Mouse (Mus musculus) midbrain, embryonic 14.5 days (tissue): ENCODE measurements at regions not wholly inside any gene's neighbourhood (a gene's known extent, or its start where the extent isn't known, plus 50 kb on each side); places are given as distances from the start of the nearest gene placed in this dataset.

Experiments
- ATAC-seq: fragments of 200-750 bp; cut with Nextera tagmentation; 2 replicates; pipeline ENCODE4 v1.8.0; 2017; ENCODE audit warnings: moderate number of reproducible peaks, moderate library complexity; ENCODE audit not compliant: low FRiP score, low TSS enrichment
- DNase-seq: peaks from one replicate; pipeline ENCODE4 v3.0.0-alpha.2; 2015
- H3K27ac ChIP-seq: fragments of 300-500 bp; sonication (generic); replicated peaks from 2 replicates; pipeline ENCODE4 v1.5.1; 2014; ENCODE audit warnings: mild to moderate bottlenecking, low read depth, low read length, moderate library complexity
- H3K27me3 ChIP-seq: fragments of 300-500 bp; sonication (generic); 2 replicates; pipeline ENCODE4 v1.6.1; 2014; ENCODE audit warnings: low read length, control low read depth, mixed read lengths; ENCODE audit not compliant: control insufficient read depth, insufficient read depth
- H3K36me3 ChIP-seq: fragments of 300-500 bp; sonication (generic); 2 replicates; pipeline ENCODE4 v1.6.1; 2014; ENCODE audit warnings: low read length, control low read depth; ENCODE audit not compliant: control insufficient read depth, insufficient read depth
- H3K4me1 ChIP-seq: fragments of 300-500 bp; sonication (generic); 2 replicates; pipeline ENCODE4 v1.6.1; 2014; ENCODE audit warnings: mild to moderate bottlenecking, antibody characterized with exemption, low read length, control low read depth; ENCODE audit not compliant: control insufficient read depth, insufficient read depth
- H3K4me2 ChIP-seq: fragments of 300-500 bp; sonication (generic); 2 replicates; pipeline ENCODE4 v1.6.1; 2014; ENCODE audit warnings: mild to moderate bottlenecking, low read length, moderate library complexity
- H3K4me3 ChIP-seq: fragments of 300-500 bp; sonication (generic); replicated peaks from 2 replicates; pipeline ENCODE4 v1.5.1; 2014; ENCODE audit warnings: low read depth, low read length
- H3K9ac ChIP-seq: fragments of 300-500 bp; sonication (generic); replicated peaks from 2 replicates; pipeline ENCODE4 v1.6.1; 2014; ENCODE audit warnings: mild to moderate bottlenecking, low read length, moderate library complexity
- H3K9me3 ChIP-seq: fragments of 300-500 bp; sonication (generic); 2 replicates; pipeline ENCODE4 v1.6.1; 2016; ENCODE audit warnings: low read length, control low read depth, mixed read lengths; ENCODE audit not compliant: control insufficient read depth
- WGBS: fragments of 180-500 bp; shearing (Covaris S2); extraction: QIAGEN DNeasy Blood & Tissue Kit; methylation state at CpG from one replicate; pipeline ENCODE4 v1.1.7; 2014; 5-methylcytosine and 5-hydroxymethylcytosine counted together

DNA sequence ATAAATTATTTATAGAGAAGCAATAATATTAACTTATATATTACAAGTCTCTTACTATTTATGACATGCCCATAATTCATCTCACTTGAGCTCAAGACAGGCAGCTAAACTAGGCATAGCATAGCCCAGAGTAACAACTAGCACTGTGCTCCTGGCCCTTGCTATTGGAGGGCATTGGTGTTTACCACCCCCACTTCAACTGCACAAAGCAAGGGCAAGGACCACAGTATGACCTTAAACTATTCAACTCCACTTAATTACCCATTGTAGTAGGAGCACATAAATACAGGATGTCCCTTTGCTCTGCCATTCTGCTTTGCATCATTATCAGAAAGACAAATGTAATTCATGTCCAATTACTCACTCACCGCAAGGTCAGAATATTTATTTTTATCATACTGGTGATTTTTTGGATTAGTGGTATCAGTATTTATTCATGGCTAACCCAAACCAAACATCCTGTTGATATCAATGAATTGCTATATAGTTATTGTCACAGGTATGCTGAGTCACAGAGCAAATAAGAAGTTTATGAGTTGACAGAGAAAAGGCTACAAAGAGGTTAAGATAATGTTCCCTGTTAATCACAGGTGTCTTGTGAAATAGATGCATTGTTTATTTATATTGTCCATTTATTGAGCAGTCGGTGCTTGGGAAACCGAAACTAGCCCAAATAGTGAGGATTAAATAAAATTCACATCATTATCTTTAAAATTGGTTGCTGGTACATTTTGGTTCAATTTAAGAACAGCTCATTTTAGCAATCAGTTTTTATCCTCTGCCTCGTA lies 523.4 kb upstream of the A1bg start:
- no peak overlapping the region for H3K27ac ChIP-seq
- DNase-seq (no peak), ATAC-seq (no peak)
- H3K27me3 ChIP-seq = no peaks in the 10 kb centered on the region
- WGBS = 88% methylated on average over 4 of the region's 4 CpGs
- no peaks in the 10 kb centered on the region for H3K9me3 ChIP-seq
- no peak overlapping the region for H3K9ac ChIP-seq
- no peaks in the 10 kb centered on the region for H3K36me3 ChIP-seq
- H3K4me1 ChIP-seq = no peaks in the 10 kb centered on the region
- H3K4me3 ChIP-seq = no peak overlapping the region
- no peak overlapping the region for H3K4me2 ChIP-seq

DNA sequence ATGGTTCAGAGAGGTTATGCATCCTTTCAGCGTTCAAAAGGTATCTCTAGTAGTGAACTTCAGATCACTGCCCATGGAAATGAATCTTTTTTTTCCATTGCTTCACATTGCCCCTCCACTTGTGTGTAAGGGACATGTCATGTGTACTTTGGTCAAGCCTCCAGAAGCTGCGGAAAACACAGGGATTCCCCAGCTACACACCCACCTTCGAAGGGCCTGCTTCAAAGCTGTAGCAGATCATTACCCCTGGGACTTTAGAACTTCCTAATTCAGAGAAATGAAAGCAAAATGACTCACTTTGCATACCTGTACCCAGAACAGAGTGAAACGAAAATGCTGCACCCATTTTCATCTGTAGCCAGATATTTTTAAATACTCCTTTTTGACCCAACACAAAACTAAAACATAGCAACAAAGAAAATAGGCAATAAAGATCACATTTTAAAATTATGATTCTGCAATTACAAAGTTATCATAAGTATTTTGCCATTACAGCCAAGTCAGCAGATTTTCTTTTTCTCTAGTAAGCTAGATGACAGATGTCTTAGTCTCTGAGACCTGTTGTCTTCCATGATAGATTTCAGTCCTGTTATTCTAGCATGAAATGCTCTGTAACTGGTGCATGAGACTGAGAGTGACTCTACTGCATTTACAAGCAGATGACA lies 519.1 kb upstream of the A1bg start:
- Histone ChIP-seq H3K4me1 (no peaks in the 10 kb centered on the region), H3K9ac (no peak overlapping the region), H3K27me3 (no peaks in the 10 kb centered on the region), H3K4me3 (no peak overlapping the region), H3K4me2 (no peak overlapping the region), H3K36me3 (no peaks in the 10 kb centered on the region), H3K27ac (no peak overlapping the region), H3K9me3 (no peaks in the 10 kb centered on the region)
- no peak for DNase-seq
- ATAC-seq = no peak
- WGBS = 87% methylated on average over 4 of the region's 4 CpGs

DNA sequence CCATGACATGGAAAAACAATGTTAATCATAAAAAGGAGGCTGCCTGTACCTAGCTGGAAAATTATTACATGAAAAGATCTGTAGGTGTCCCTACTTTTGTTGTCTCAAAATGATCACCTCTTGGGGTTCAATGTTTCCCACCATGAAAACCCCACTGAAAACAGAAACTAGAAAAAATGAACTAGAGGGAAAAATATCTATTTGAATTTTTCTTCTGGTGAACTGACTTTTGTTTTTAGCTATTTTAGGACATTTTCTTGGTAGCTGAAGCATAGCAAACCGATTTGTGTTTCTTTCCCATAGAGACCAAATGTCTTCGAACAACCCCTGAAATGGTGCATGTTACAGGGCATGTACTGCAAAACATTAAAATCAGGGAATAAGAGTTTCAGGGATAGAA lies 518.2 kb upstream of the A1bg start:
- Histone ChIP-seq H3K36me3 (no peaks in the 10 kb centered on the region), H3K27me3 (no peaks in the 10 kb centered on the region), H3K4me2 (no peak overlapping the region), H3K4me1 (no peaks in the 10 kb centered on the region), H3K4me3 (no peak overlapping the region), H3K27ac (no peak overlapping the region), H3K9me3 (no peaks in the 10 kb centered on the region), H3K9ac (no peak overlapping the region)
- ATAC-seq (no peak), DNase-seq (no peak)
- WGBS = 90% methylated on average over 2 of the region's 2 CpGs

DNA sequence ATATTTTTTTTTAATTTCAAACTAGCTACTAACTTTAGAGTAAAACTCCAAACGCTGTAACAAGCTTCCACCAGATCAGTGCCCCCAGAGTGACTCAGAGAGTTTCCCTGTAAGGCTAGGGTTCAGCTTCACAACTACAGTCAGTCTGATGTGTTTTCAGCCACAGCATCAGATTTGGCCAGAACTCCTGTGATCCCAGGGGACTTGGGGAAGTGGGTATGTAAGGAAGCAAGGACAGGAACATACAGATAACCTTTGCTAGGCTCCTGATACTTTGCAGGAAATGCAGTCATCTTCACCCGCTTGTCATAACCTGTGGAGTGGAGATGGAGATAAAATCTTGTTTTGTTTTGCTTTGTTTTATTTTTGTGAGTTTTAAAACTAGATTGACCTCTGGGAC lies 517.5 kb upstream of the A1bg start:
- Histone ChIP-seq H3K27me3 (no peaks in the 10 kb centered on the region), H3K9me3 (no peaks in the 10 kb centered on the region), H3K9ac (no peak overlapping the region), H3K4me1 (no peaks in the 10 kb centered on the region), H3K27ac (no peak overlapping the region), H3K4me2 (no peak overlapping the region), H3K4me3 (no peak overlapping the region), H3K36me3 (no peaks in the 10 kb centered on the region)
- ATAC-seq (no peak), DNase-seq (no peak)
- 96% methylated on average over 2 of the region's 2 CpGs for WGBS

DNA sequence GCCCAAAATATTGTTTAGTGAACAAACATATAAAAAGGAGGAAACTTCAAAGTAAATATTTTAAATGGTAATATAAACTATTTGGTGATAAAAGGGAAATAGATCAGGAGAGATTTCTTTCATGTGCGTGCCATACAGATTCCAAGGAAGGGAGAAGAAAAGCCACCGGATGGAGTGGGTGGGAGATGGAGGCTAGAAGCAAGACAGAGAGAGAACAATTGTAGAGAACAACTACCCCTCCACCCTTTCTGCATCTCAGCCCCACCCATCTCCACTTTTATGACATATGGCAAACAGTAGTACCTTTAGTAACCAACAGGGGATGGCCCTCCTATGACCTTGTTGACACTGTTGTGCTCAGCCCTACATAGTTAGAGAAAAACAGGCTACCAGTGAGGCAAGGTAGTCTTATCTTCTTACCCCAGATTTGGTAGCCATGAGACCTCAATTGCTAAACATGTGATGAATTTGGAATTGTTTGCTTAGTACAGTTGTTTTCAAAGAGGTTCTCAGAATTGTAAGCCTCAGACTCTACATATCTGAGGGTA lies 516.9 kb upstream of the A1bg start:
- H3K4me2 ChIP-seq = no peak overlapping the region
- no peak overlapping the region for H3K4me3 ChIP-seq
- no peak overlapping the region for H3K27ac ChIP-seq
- H3K9ac ChIP-seq = no peak overlapping the region
- no peaks in the 10 kb centered on the region for H3K36me3 ChIP-seq
- 95% methylated on average over 2 of the region's 2 CpGs for WGBS
- H3K27me3 ChIP-seq = no peaks in the 10 kb centered on the region
- H3K9me3 ChIP-seq = no peaks in the 10 kb centered on the region
- no peaks in the 10 kb centered on the region for H3K4me1 ChIP-seq
- DNase-seq = no peak
- ATAC-seq = no peak

DNA sequence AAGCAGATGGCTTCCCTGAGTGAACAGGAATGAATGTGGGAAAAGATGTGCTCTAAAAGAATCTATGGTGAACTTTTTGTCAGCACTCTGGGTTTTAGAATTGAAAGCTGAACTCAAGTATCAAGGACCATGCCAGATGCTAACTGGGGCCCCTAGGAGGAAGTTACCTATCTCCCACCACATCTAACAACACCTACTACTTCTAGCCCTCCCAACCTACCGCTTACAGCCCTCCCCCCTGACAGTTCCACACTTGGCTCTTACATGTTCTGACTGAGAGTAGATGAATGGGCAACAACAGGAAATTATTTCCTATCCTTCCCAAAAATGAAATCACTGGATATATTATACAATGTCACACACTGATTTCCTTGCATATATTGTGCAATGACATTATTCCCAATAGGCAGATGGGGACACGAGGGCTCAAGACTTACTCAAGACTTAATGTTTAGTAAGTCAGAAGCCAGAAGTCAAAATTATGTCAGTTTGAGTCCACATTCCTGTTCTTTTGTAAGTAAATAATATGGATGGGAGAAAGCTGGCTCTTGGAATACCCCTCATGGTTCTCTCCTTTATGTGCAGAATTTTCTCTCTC lies 506.1 kb upstream of the A1bg start:
- ATAC-seq = no peak
- no peak for DNase-seq
- Histone ChIP-seq H3K4me3 (no peak overlapping the region), H3K4me1 (no peaks in the 10 kb centered on the region), H3K27me3 (no peaks in the 10 kb centered on the region), H3K36me3 (no peaks in the 10 kb centered on the region), H3K9ac (no peak overlapping the region), H3K9me3 (no peaks in the 10 kb centered on the region), H3K27ac (no peak overlapping the region), H3K4me2 (no peak overlapping the region)
- WGBS = 90% methylated on average over 2 of the region's 2 CpGs

DNA sequence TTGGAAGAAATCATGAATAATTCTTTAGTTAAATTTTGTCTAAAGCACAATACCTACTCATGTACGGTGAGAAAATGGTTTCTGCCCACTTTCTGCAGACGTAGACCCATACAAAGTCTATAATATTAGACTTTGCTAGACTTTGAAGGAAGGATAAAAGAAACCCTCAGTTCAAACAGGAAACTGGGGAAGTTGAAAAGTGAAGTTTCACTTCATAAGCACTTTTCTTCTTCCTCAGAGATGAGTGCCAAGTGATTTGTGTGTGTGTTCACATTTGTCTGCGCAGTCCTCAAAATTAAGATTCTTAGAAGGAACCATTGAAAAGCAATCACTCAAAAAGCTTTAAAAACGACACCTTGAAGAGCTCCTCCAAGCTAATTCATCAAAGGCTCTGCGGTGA lies 500.2 kb upstream of the A1bg start:
- Histone ChIP-seq H3K4me3 (no peak overlapping the region), H3K36me3 (no peaks in the 10 kb centered on the region), H3K4me2 (no peak overlapping the region), H3K9ac (no peak overlapping the region), H3K27me3 (no peaks in the 10 kb centered on the region), H3K4me1 (no peaks in the 10 kb centered on the region), H3K9me3 (no peaks in the 10 kb centered on the region), H3K27ac (no peak overlapping the region)
- DNase-seq (no peak), ATAC-seq (no peak)
- WGBS = 88% methylated on average over 5 of the region's 5 CpGs

DNA sequence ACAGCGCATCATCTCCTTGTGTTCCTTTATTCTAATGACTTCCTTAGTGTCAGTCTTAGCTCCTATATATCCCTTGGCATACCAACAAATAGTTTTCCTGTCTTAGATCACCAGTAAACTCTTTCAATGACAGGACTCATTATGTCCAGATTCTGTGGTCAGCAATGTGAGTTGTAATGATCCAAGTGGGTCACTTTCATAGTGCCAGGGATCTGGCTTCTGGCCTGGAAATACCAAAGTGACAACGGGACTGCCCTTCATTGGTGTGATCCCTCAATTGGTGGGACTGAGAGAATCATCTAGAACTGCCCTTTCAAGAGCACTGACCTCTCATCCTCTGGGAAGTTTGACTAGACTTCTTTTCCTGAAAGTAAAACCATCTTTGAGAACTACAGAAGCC lies 494.7 kb upstream of the A1bg start:
- no peak overlapping the region for H3K27ac ChIP-seq
- H3K4me3 ChIP-seq = no peak overlapping the region
- no peaks in the 10 kb centered on the region for H3K36me3 ChIP-seq
- H3K4me1 ChIP-seq = no peaks in the 10 kb centered on the region
- 93% methylated on average over 2 of the region's 2 CpGs for WGBS
- ATAC-seq (no peak), DNase-seq (no peak)
- H3K4me2 ChIP-seq = no peak overlapping the region
- H3K27me3 ChIP-seq = no peaks in the 10 kb centered on the region
- no peak overlapping the region for H3K9ac ChIP-seq
- H3K9me3 ChIP-seq = no peaks in the 10 kb centered on the region
